Mouse (Mus musculus): ENCODE measurements around the gene Ctdsp1. TPM values are rescaled to one million over a fixed set of nuclear protein-coding genes. Genes with fewer than 3 reads are reported as not detected.
A peak's percentile ranks its signal among the peaks of the same experiment; 100 is the strongest.

Ctdsp1 gene
- polyA plus RNA-seq, 2 experiments: 36.0 to 37.6 TPM

DNA sequence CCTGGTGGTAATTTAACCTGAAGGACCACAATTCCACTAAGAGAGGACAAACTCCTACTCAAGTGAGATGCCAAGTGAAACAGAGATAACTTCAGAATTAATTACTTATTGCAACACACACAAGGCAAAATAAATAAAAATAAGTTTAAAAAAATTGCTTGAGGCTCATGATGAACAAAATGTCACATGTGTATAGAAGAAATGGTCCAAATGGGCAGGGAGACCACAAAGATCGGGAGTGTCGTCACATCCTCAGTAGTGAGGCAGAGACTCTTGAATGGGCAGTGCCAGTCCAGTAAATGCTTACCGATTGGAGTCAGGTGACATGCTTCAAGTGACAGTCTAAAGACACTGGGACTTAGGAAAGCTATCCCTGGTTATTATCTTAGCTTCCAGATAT lies 9.2 kb downstream of the Ctdsp1 start:
- DNase-seq (ENCODE audit: low read depth in 3 of 3, low spot score in 3 of 3) (no peak), ATAC-seq (ENCODE audit: insufficient read depth) (no peak)
- TF ChIP-seq CTCF (IDR thresholded peaks at IDR 0.05; ENCODE audit: low read depth): no peak
- Histone ChIP-seq H3K9me3 (ENCODE audit: control insufficient read depth, low read length) (no peaks in the 10 kb centered on the region), H3K36me3 (replicated peaks; ENCODE audit: control insufficient read depth, insufficient read depth, low read depth) (no peaks in the 10 kb centered on the region; the same call in 1 of the 2 replicates), H3K9ac (replicated peaks) (no peak overlapping the region), H3K27ac (peak overlapping the region; percentile 53), H3K4me1 (replicated peaks; ENCODE audit: control insufficient read depth in 2 of 2, insufficient read depth in 2 of 2, low read length in 1 of 2) (peaks cover 29 to 31% of the 10 kb centered on the region in 2 experiments), H3K4me3 (ENCODE audit: insufficient read depth in 1 of 2, low read depth in 2 of 2, low read length in 2 of 2) (no peak overlapping the region), H3K4me2 (ENCODE audit: low read depth) (peak overlapping the region; percentile 62), H3K27me3 (ENCODE audit: control insufficient read depth, insufficient read depth, low read length) (no peaks in the 10 kb centered on the region)
- WGBS (ENCODE audit: insufficient replicate concordance): 63% methylated on average over 3 of the region's 3 CpGs

DNA sequence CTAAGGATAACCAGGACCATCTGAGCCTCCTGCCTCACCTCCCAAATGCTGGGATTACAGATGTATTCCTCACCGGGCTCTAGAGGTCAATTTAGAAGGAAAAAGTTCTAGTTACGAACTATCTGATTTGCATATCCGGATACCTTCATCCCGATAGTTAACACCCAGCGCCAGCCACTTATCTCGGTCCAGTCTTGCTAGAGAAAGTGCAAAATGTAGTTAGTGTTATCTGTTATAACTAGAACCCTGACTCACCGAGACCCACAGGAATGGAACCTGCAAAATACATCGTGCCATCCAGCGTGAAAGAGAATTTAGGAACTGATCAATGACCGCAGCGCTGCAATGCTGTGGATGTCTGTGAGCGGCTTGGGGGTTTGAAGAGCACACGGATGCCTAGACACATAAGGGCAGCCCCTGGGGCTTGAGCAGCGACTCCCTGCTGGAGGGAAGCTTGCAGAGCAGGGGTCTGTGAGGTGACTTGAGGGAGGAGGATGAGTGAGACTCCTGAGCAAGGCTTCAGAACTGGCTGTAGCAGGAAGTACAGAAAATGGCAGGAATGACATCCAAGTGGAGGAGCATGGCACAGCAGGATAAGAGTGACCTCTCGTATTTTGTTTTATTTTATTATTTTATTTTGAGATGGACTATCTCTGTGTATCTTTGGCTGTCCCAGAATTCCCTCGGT lies 9.8 kb downstream of the Ctdsp1 start:
- peaks cover 29 to 31% of the 10 kb centered on the region in 2 experiments for H3K4me1 ChIP-seq (replicated peaks; ENCODE audit: control insufficient read depth in 2 of 2, insufficient read depth in 2 of 2, low read length in 1 of 2)
- H3K9me3 ChIP-seq (ENCODE audit: control insufficient read depth, low read length): no peaks in the 10 kb centered on the region
- ATAC-seq (ENCODE audit: insufficient read depth): no peak
- peak overlapping the region; percentile 53 for H3K27ac ChIP-seq
- TF ChIP-seq CTCF (IDR thresholded peaks at IDR 0.05; ENCODE audit: low read depth) (no peak), EP300 (IDR thresholded peaks at IDR 0.05; ENCODE audit: low read depth) (no peak)
- WGBS (ENCODE audit: insufficient replicate concordance): 31% methylated on average over 16 of the region's 16 CpGs
- DNase-seq (ENCODE audit: low read depth in 3 of 3, low spot score in 3 of 3): no peak
- no peaks in the 10 kb centered on the region for H3K27me3 ChIP-seq (ENCODE audit: control insufficient read depth, insufficient read depth, low read length)
- 0 out of 4 replicates have a peak overlapping the region, but pooled peaks have one; percentile 3 to 22 for H3K4me3 ChIP-seq (ENCODE audit: insufficient read depth in 1 of 2, low read depth in 2 of 2, low read length in 2 of 2)
- H3K4me2 ChIP-seq (ENCODE audit: low read depth): peak overlapping the region; percentile 62
- H3K36me3 ChIP-seq (replicated peaks; ENCODE audit: control insufficient read depth, insufficient read depth, low read depth): no peaks in the 10 kb centered on the region
- H3K9ac ChIP-seq (replicated peaks): peak overlapping the region; percentile 25

DNA sequence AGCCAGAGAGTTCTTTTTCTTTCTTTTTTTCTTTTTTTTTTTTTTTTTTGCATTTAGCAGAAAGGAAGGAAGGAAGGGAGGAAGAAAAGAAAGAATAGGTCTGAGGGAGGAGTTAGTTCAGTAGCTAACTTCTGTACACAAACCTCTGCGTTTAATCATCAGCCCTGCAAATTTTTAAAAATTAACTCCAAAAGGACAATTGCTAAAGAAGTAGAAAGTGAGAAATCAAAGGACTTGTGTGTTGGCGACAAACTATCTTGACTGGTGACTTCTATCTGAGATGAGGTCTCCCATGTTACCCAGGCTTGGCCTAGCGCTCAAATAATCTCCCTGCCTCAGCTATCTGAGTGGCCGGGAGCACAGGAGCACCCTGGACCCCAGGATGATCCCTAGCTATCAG lies 12.9 kb downstream of the Ctdsp1 start:
- 62% methylated on average over 4 of the region's 4 CpGs for WGBS (ENCODE audit: insufficient replicate concordance)
- no peak overlapping the region for H3K4me2 ChIP-seq (ENCODE audit: low read depth)
- H3K4me1 ChIP-seq (replicated peaks; ENCODE audit: control insufficient read depth in 2 of 2, insufficient read depth in 2 of 2, low read length in 1 of 2): peaks cover 18 to 21% of the 10 kb centered on the region in 2 experiments
- no peak overlapping the region for H3K4me3 ChIP-seq (ENCODE audit: insufficient read depth in 1 of 2, low read depth in 2 of 2, low read length in 2 of 2)
- H3K27me3 ChIP-seq (ENCODE audit: control insufficient read depth, insufficient read depth, low read length): no peaks in the 10 kb centered on the region
- no peaks in the 10 kb centered on the region for H3K36me3 ChIP-seq (replicated peaks; ENCODE audit: control insufficient read depth, insufficient read depth, low read depth)
- no peak overlapping the region for H3K27ac ChIP-seq
- ATAC-seq (ENCODE audit: insufficient read depth) (no peak), DNase-seq (ENCODE audit: low read depth in 3 of 3, low spot score in 3 of 3) (no peak)
- no peaks in the 10 kb centered on the region for H3K9me3 ChIP-seq (ENCODE audit: control insufficient read depth, low read length)
- TF ChIP-seq EP300 (IDR thresholded peaks at IDR 0.05; ENCODE audit: low read depth) (no peak), CTCF (IDR thresholded peaks at IDR 0.05; ENCODE audit: low read depth) (no peak)
- H3K9ac ChIP-seq (replicated peaks): no peak overlapping the region

DNA sequence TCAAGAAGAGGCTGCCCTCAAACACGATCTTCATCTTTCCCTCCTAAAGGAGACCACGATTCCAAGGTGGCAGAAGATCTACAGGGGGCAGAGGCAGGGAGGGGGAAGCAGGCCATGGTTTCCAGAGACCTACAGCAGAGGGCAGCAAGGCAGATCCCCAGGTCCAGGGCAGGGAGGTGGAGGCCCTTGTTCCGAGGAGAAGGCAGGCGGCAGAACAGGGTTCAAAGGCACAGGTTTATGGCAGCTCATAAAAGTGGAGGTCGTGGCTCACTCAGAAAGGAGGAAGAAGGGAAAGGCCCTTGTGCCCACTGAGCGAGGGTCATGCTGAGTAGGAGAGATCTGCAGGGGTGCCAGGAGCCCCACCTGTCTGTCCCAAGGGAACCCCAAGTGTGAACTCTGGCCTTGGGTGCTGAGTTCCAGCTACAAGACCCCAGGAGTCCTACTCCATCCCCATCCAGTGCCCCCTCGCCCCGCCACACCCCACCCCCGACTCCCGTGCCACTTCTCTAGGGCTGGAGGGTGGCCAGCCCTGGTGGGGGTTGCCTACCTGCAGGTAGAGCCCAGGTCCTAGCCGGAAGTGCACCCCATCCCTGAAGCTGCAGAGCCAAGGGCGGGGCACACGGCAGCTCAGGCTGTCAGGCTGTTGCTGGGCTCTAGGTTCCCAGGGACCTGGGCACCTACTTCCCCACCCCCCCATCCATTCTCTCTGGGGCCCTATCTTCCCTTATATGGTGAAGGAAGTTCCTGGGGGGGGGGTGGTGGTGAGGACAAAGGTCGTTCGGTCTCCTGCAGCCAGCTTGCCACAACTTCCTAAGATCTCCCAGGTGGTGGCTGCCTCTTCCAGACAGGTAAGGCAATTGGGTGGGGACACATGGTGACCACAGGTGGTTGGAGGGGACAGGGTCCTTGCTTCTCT lies 17.5 kb downstream of the Ctdsp1 start, which contains the start of gene Vil1:
Vil1 (plus strand) TSS at position 788 of the 916 bp plus-strand sequence.
- no peak within 1 kb of the TSS for H3K4me3 ChIP-seq (ENCODE audit: insufficient read depth in 1 of 2, low read depth in 2 of 2, low read length in 2 of 2)
- H3K27me3 ChIP-seq (ENCODE audit: control insufficient read depth, insufficient read depth, low read length): no peaks in the 10 kb centered on the region
- no peaks in the 10 kb centered on the region for H3K9me3 ChIP-seq (ENCODE audit: control insufficient read depth, low read length)
- no peak for TF ChIP-seq EP300 (IDR thresholded peaks at IDR 0.05; ENCODE audit: low read depth)
- no peak for TF ChIP-seq CTCF (IDR thresholded peaks at IDR 0.05; ENCODE audit: low read depth)
- H3K4me2 ChIP-seq (ENCODE audit: low read depth): no peak within 1 kb of the TSS
- no peaks in the 10 kb centered on the region for H3K36me3 ChIP-seq (replicated peaks; ENCODE audit: control insufficient read depth, insufficient read depth, low read depth)
- DNase-seq (ENCODE audit: low read depth in 3 of 3, low spot score in 3 of 3): no peak
- no peak for ATAC-seq (ENCODE audit: insufficient read depth)
- no peak within 1 kb of the TSS for H3K27ac ChIP-seq
- peaks cover 0 to 4% of the 10 kb centered on the region in 2 experiments; a peak in 3 of 4 replicates for H3K4me1 ChIP-seq (replicated peaks; ENCODE audit: control insufficient read depth in 2 of 2, insufficient read depth in 2 of 2, low read length in 1 of 2)
- WGBS (ENCODE audit: insufficient replicate concordance): 43% methylated on average over 15 of the region's 15 CpGs
- no peak within 1 kb of the TSS for H3K9ac ChIP-seq (replicated peaks)

All from liver, embryonic 14.5 days (tissue).